Mouse (Mus musculus): ENCODE measurements at regions not wholly inside any gene's neighbourhood (a gene's known extent, or its start where the extent isn't known, plus 50 kb on each side); places are given as distances from the start of the nearest gene placed in this dataset.

DNA sequence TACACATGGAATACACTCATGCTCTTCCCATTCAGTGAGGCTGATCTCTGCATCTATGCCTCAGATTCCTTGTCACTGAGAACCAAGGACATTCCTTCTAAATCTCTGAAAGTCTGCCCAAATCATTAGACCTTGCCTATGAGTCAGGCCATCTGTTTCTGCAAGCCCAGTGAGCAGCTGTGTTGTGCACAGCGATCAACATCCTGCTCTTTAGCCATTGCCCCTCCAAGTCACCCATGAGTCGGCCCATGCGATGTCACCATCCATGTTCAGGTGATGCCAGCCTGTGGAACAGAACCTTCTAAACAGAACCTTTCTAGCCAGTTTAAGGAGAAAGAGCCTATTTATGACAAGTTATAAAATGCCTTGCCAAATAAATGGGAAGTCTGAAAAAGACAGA, 66.4 kb upstream of the Sfrp2 start:
- Histone ChIP-seq H3K36me3 (ENCODE audit: control insufficient read depth, insufficient read depth, low read length) (no peaks in the 10 kb centered on the region), H3K4me2 (no peak overlapping the region), H3K9me3 (ENCODE audit: control insufficient read depth, low read length) (no peaks in the 10 kb centered on the region), H3K4me1 (ENCODE audit: control insufficient read depth, insufficient read depth, low read length) (no peaks in the 10 kb centered on the region), H3K27ac (ENCODE audit: low read depth, low read length) (no peak overlapping the region), H3K9ac (ENCODE audit: low read length) (no peak overlapping the region), H3K4me3 (ENCODE audit: low read depth, low read length) (no peak overlapping the region), H3K27me3 (ENCODE audit: control insufficient read depth, insufficient read depth, low read length) (no peaks in the 10 kb centered on the region; the same call in 1 of the 2 replicates)
- WGBS = 90% methylated on average over 3 of the region's 3 CpGs
- no peak for ATAC-seq (ENCODE audit: low FRiP score)
- no peak for DNase-seq (ENCODE audit: low spot score, missing footprints)

DNA sequence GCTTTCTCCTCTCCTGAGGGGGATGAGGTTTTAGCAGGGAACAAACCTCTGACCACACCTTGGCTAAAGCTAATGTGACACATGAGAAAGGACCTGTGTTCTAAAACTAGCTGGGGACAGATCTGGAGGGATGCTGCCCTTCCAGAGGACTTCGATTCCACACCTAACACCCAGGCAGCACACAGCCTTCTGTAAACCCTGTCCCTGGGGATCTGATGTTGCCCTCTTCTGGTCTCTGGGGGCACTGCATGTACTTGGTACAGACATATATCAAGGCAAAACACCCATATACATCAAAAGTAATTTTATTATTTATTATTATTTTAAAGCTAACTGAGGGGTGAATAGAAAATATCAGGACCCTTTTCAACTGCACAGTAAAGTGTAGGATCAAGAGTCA, 65.0 kb upstream of the Sfrp2 start:
- H3K4me1 ChIP-seq (ENCODE audit: control insufficient read depth, insufficient read depth, low read length) = no peaks in the 10 kb centered on the region
- H3K9ac ChIP-seq (ENCODE audit: low read length) = no peak overlapping the region
- H3K36me3 ChIP-seq (ENCODE audit: control insufficient read depth, insufficient read depth, low read length) = no peaks in the 10 kb centered on the region
- H3K27ac ChIP-seq (ENCODE audit: low read depth, low read length) = no peak overlapping the region
- H3K4me2 ChIP-seq = no peak overlapping the region
- ATAC-seq (ENCODE audit: low FRiP score) (0 out of 2 replicates have a peak, but pooled peaks have one; percentile 52), DNase-seq (ENCODE audit: low spot score, missing footprints) (peak; percentile 87)
- 50% methylated on average over 1 of the region's 1 CpGs for WGBS
- H3K4me3 ChIP-seq (ENCODE audit: low read depth, low read length) = no peak overlapping the region
- H3K27me3 ChIP-seq (ENCODE audit: control insufficient read depth, insufficient read depth, low read length) = no peaks in the 10 kb centered on the region; the same call in 1 of the 2 replicates
- no peaks in the 10 kb centered on the region for H3K9me3 ChIP-seq (ENCODE audit: control insufficient read depth, low read length)

DNA sequence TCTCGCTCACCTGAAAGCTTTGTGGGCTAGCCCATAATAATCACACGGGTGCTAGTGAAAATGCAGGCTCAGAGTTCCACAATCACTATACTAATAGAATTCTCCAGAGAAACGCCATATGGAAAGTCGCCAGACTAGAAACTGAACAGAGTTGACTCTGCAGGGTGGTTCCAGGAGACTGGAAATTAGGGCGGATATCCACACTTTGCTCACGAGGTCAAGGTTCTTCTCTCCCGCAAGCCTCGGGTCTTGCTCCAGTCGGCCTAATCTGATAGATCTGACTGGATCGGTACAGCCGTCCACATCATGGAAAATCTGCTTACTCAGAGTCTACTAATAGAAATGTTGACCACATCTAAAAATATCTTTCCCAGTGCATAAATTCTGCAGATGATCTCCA, 61.6 kb upstream of the Sfrp2 start:
- ATAC-seq (ENCODE audit: low FRiP score) (no peak), DNase-seq (ENCODE audit: low spot score, missing footprints) (no peak)
- Histone ChIP-seq H3K9ac (ENCODE audit: low read length) (no peak overlapping the region), H3K27ac (ENCODE audit: low read depth, low read length) (no peak overlapping the region), H3K4me1 (ENCODE audit: control insufficient read depth, insufficient read depth, low read length) (no peaks in the 10 kb centered on the region), H3K4me3 (ENCODE audit: low read depth, low read length) (no peak overlapping the region), H3K36me3 (ENCODE audit: control insufficient read depth, insufficient read depth, low read length) (no peaks in the 10 kb centered on the region), H3K27me3 (ENCODE audit: control insufficient read depth, insufficient read depth, low read length) (no peaks in the 10 kb centered on the region; the same call in 1 of the 2 replicates), H3K9me3 (ENCODE audit: control insufficient read depth, low read length) (no peaks in the 10 kb centered on the region), H3K4me2 (no peak overlapping the region)
- 88% methylated on average over 11 of the region's 11 CpGs for WGBS

DNA sequence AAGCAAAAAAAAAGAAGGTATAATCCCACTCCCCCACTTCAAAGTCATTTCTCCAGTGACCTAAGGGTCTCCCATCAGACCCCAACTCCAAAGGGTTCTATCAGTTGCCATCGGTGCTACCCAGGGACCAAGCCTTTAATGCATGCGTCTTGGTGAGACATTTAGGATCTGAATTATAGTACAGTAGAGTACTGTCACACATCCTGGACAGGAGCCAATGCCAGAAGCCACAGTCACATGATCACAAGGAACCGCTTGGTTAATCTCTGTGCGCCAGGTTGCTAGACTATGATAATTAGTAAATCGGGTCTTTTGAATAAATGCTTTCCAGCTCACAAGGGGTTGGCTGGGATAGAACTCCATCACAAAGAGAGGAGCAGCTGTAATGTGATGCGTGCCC, 60.9 kb upstream of the Sfrp2 start:
- no peak overlapping the region for H3K4me3 ChIP-seq (ENCODE audit: low read depth, low read length)
- H3K4me1 ChIP-seq (ENCODE audit: control insufficient read depth, insufficient read depth, low read length) = no peaks in the 10 kb centered on the region
- H3K36me3 ChIP-seq (ENCODE audit: control insufficient read depth, insufficient read depth, low read length) = no peaks in the 10 kb centered on the region
- H3K9me3 ChIP-seq (ENCODE audit: control insufficient read depth, low read length) = no peaks in the 10 kb centered on the region
- 95% methylated on average over 6 of the region's 6 CpGs for WGBS
- DNase-seq (ENCODE audit: low spot score, missing footprints) (no peak), ATAC-seq (ENCODE audit: low FRiP score) (no peak)
- H3K9ac ChIP-seq (ENCODE audit: low read length) = no peak overlapping the region
- H3K4me2 ChIP-seq = no peak overlapping the region
- H3K27ac ChIP-seq (ENCODE audit: low read depth, low read length) = no peak overlapping the region
- no peaks in the 10 kb centered on the region; the same call in 1 of the 2 replicates for H3K27me3 ChIP-seq (ENCODE audit: control insufficient read depth, insufficient read depth, low read length)

DNA sequence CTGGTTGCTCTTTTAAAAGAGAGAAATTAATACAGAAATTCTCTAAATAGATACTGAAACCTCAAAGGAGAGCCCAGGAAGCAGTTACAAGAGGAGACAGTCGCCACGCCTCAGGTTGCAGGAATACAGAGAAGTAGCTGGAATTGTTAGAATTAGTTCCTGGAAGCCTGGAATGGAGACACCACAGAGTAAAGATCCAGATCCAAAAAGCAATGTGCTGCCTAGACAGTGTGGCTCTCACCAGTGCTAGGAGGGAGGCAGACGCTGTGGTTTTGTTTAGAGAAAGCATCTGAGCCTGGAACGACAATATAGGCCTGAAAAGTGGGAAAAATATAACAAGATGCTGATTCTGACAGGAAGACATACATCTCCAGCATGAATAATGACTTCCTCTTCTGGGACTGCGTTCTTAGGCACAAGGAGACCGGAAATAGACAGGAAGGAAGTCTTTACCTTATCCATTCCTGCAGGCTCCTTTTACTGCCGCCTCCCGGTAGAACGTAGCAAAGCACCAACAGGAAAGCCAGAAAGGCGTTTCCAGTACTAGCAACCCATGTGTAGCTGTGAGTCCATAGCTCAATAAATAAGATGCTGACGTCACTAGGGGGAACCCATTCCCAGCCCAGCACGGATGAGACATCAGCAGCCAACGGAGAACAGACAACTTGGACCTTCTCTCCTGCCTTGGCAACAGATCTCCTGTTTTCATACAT, 59.4 kb upstream of the Sfrp2 start:
- 77% methylated on average over 13 of the region's 13 CpGs for WGBS
- DNase-seq (ENCODE audit: low spot score, missing footprints) = peak; percentile 76
- no peak overlapping the region for H3K4me3 ChIP-seq (ENCODE audit: low read depth, low read length)
- no peaks in the 10 kb centered on the region for H3K4me1 ChIP-seq (ENCODE audit: control insufficient read depth, insufficient read depth, low read length)
- H3K36me3 ChIP-seq (ENCODE audit: control insufficient read depth, insufficient read depth, low read length) = no peaks in the 10 kb centered on the region
- no peak overlapping the region for H3K27ac ChIP-seq (ENCODE audit: low read depth, low read length)
- no peak overlapping the region for H3K4me2 ChIP-seq
- no peaks in the 10 kb centered on the region for H3K9me3 ChIP-seq (ENCODE audit: control insufficient read depth, low read length)
- no peaks in the 10 kb centered on the region for H3K27me3 ChIP-seq (ENCODE audit: control insufficient read depth, insufficient read depth, low read length)
- ATAC-seq (ENCODE audit: low FRiP score) = no peak
- no peak overlapping the region for H3K9ac ChIP-seq (ENCODE audit: low read length)

DNA sequence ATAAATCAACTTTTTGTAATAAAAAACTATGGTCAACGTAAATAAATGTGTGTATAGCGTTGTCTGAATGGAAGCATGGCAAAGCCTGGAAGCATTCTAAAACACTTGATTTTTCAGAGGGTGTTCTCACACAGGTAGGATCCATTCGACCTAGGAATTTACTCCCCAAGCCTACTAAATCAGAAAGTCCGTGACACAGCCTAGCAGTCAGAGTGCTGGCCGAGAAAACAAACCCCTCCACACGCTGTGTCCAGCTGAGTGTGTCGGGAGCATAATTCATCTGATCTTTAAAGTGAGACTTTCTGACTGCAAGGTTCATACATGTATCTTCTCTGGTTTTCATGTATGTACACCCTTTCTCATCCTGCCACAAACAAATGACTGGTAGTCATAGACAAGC, 58.8 kb upstream of the Sfrp2 start:
- Histone ChIP-seq H3K9me3 (ENCODE audit: control insufficient read depth, low read length) (no peaks in the 10 kb centered on the region), H3K4me3 (ENCODE audit: low read depth, low read length) (no peak overlapping the region), H3K36me3 (ENCODE audit: control insufficient read depth, insufficient read depth, low read length) (no peaks in the 10 kb centered on the region), H3K27me3 (ENCODE audit: control insufficient read depth, insufficient read depth, low read length) (no peaks in the 10 kb centered on the region), H3K4me2 (no peak overlapping the region), H3K9ac (ENCODE audit: low read length) (no peak overlapping the region), H3K4me1 (ENCODE audit: control insufficient read depth, insufficient read depth, low read length) (no peaks in the 10 kb centered on the region), H3K27ac (ENCODE audit: low read depth, low read length) (no peak overlapping the region)
- DNase-seq (ENCODE audit: low spot score, missing footprints) (peak; percentile 64), ATAC-seq (ENCODE audit: low FRiP score) (no peak)
- 93% methylated on average over 7 of the region's 7 CpGs for WGBS

DNA sequence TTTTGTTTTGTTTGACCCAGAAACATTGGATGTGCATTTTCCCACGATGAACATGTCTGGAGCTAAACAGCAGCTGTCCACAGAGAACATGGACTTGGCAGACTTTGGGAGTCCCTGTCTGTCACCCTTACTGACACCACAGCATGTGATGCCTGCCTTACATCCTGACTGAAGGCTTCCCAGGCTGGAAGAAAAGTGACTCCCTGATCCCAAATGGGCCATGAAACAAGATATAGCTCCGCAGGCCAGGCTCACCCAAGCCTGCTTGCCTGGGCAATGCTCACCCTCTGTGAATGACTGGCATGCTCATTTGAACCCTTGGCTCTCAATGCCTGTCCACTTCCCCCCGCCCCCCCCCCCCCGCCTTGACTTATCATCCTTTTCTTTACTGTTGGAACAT, 57.1 kb upstream of the Sfrp2 start:
- no peaks in the 10 kb centered on the region for H3K9me3 ChIP-seq (ENCODE audit: control insufficient read depth, low read length)
- H3K36me3 ChIP-seq (ENCODE audit: control insufficient read depth, insufficient read depth, low read length) = no peaks in the 10 kb centered on the region
- H3K4me2 ChIP-seq = no peak overlapping the region
- ATAC-seq (ENCODE audit: low FRiP score) = no peak
- H3K4me3 ChIP-seq (ENCODE audit: low read depth, low read length) = no peak overlapping the region
- no peak overlapping the region for H3K9ac ChIP-seq (ENCODE audit: low read length)
- 80% methylated on average over 4 of the region's 4 CpGs for whole genome bisulfite sequencing
- no peaks in the 10 kb centered on the region for H3K4me1 ChIP-seq (ENCODE audit: control insufficient read depth, insufficient read depth, low read length)
- H3K27me3 ChIP-seq (ENCODE audit: control insufficient read depth, insufficient read depth, low read length) = no peaks in the 10 kb centered on the region
- peak; percentile 59 for DNase-seq (ENCODE audit: low spot score, missing footprints)
- H3K27ac ChIP-seq (ENCODE audit: low read depth, low read length) = no peak overlapping the region

DNA sequence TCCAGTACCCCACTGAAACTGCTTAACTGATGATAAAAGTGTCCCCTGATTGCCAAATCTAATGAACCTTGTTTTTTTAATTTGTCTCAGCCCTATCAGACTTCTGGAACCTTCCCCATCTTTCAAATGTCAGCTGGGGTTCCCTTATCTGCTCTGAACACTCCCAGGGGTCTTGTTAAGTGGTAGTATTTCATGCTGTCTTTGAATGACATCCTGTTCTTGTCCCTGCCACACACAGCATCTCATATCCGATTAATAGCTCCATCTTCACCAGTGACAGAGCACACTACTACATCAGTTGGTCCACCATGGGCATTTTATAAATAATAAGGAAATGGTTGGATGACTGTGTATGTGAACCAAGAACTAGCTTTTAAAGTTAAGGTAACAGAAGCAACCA, 56.6 kb upstream of the Sfrp2 start:
- Histone ChIP-seq H3K9me3 (ENCODE audit: control insufficient read depth, low read length) (no peaks in the 10 kb centered on the region), H3K9ac (ENCODE audit: low read length) (no peak overlapping the region), H3K4me2 (no peak overlapping the region), H3K36me3 (ENCODE audit: control insufficient read depth, insufficient read depth, low read length) (no peaks in the 10 kb centered on the region), H3K27me3 (ENCODE audit: control insufficient read depth, insufficient read depth, low read length) (no peaks in the 10 kb centered on the region), H3K4me3 (ENCODE audit: low read depth, low read length) (no peak overlapping the region), H3K4me1 (ENCODE audit: control insufficient read depth, insufficient read depth, low read length) (no peaks in the 10 kb centered on the region), H3K27ac (ENCODE audit: low read depth, low read length) (no peak overlapping the region)
- no peak for ATAC-seq (ENCODE audit: low FRiP score)
- DNase-seq (ENCODE audit: low spot score, missing footprints) = peak; percentile 64
- 76% methylated on average over 1 of the region's 1 CpGs for WGBS

DNA sequence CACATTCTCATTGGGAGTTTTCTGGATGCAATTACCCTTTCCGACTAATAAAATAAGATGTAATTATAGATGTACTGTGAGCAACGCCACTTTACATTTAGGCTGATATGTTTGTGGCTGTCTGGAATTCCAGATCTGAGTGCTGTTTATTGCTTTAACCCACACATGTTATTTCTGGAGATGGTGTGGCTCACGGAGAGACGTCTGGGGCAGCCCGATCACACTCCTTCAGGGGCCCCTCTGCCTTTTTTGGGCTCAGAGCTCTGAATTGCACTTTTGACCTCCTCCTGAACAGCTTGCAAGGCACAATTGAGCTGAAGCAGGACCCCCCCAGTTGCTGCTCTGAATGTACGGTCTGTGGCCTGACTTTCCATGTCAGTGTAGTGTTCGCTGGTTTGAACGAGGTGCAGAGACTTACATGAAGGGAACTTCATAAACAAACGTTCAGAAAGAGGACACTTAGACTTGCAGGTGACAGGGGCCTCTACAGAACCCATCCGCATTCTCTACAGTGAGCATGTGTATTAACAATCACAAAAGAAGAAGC, 55.1 kb upstream of the Sfrp2 start:
- Histone ChIP-seq H3K4me2 (no peak overlapping the region), H3K4me1 (ENCODE audit: control insufficient read depth, insufficient read depth, low read length) (no peaks in the 10 kb centered on the region), H3K27ac (ENCODE audit: low read depth, low read length) (no peak overlapping the region), H3K9ac (ENCODE audit: low read length) (no peak overlapping the region), H3K4me3 (ENCODE audit: low read depth, low read length) (no peak overlapping the region), H3K27me3 (ENCODE audit: control insufficient read depth, insufficient read depth, low read length) (no peaks in the 10 kb centered on the region), H3K36me3 (ENCODE audit: control insufficient read depth, insufficient read depth, low read length) (no peaks in the 10 kb centered on the region), H3K9me3 (ENCODE audit: control insufficient read depth, low read length) (no peaks in the 10 kb centered on the region)
- peak; percentile 66 for DNase-seq (ENCODE audit: low spot score, missing footprints)
- 56% methylated on average over 10 of the region's 10 CpGs for WGBS
- no peak for ATAC-seq (ENCODE audit: low FRiP score)

All from midbrain, embryonic 11.5 days (tissue).